Mouse (Mus musculus) mouse embryonic stem cell (cell line): ENCODE results near the gene Krtdap.

ENCODE experiments used
- in situ Hi-C, 2 experiments: fragments of 300-500 bp; cut with MboI; formaldehyde crosslinking; loops; 1 replicate in 1 of 2; 3 replicates in 1 of 2; pipeline ENCODE4 v1.14.3; 2019 to 2020; ENCODE audit warnings: low sequenced_read_pairs in 2 of 2, low pct_unique_long_range_greater_than_20kb in 1 of 2, mixed read lengths in 1 of 2; ENCODE audit not compliant: unreplicated experiment in 1 of 2

The Krtdap gene

DNA sequence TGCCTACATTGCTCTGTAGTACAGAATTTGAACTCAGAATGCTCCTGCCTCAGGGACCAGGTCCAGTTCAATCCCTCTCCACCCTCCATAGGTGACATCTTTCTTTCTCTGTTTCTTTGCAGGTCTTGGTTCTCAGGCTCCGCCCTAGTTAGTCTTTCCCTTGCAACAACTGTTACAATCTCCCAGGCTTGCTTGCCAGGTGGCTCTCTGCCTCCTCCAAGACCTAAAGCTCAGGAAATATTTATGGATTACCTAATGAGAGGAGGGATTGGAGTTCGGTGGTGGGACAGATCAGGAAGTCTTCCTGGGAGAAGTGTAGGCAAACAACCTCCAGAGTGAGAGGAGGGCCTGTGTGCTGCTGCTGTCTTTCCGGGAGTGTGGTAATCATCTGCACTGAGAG is 5.0 kb upstream of the Krtdap start:
- in situ Hi-C loops, result no loop called here

DNA sequence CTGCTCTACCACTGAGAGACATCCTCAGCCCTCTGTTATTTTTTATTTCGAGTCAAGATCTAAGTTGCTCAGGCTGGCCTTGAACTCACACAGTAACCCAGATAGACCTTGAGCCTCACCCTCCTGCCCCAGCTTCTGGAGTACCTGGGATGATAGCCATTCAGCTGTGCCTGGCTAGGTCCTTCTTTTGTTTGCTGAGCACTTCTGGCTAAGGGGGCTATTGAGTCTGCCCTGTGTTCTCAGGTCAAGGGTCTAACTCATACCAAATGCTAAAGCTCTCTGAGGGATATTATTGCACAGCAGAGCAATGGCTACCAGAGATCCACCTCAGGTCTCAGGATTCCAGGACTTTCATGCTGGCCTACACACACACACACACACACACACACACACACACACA is 2.5 kb upstream of the Krtdap start:
- in situ Hi-C loops, result no loop called here

DNA sequence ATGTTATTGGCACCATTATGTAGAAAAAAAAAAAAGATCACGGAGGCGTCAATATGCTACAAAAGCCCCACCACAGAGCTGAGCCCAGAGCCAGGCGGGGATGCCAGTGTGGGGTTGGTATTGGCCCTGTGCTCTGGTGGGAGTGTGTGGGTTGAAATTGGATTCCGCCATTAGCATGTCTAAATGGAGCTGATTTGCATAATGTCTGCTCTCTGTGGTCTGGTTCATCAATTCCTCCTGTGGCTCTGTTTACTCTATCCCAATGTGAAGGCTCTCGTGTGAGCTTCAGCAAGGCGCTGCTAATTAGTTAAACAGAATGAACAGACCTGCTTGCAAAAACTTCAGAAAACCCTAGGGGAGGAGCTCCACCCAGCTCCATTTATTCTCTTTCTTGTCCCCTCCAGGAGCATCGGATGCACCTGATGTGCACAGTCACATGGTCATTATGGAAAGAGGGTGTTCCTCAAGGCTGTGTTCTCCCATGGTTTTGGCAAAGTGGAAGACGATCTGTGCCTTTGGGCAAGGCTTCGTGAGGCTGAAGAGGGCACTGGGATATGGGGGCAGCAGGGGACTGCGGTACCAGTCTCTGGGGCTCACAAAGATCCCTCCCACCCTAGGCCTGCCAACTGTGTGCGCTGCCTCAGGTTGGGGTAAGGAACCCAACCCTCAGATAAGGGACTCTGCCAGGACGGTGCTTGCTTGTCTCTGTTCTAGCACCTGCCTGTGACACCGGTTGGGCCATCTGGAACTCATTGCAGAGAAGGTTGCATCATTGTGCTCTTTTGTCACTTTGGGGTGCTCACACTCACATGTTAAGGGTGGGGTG is 1.8 kb upstream of the Krtdap start:
- in situ Hi-C loops, result no loop called here

DNA sequence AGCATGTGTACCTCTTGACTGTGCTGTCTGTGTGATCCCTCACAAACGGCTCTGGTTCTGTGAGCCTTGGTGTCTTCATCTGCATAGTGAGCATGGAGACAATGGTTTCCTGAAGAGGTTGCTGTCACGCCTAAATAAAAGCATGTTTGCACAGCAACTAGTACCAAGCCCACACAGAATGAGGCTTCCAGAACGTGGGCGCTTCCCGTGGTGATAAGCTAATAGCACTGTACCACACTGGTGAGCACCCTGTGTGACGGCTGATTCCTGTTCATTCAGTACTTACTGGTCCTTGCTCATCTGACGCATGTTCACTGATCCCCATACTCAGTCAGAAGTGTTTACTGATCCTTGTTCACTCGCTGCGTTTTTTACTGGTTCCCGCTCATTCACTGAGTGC is 2.4 kb downstream of the Krtdap start:
- in situ Hi-C loops, result no loop called here

DNA sequence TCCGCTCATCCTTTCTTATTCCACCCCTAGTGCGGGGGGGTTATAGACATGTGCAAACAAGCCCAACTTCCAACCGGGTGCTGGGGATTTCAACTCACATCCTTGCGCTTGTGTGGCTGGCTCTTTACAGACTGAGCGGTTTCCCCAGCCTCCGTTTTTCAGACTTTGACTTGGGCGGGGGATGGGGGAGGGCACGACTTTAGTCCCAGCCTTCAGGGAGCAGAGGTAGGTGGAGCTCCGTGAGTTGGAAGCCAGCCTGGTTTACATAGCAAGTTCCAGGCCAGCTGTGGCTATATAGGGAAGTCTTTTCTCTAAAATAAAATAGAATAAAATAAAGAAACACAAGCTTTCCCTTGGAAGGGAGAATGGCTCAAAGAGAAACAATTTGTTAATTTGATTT is 4.2 kb downstream of the Krtdap start:
- in situ Hi-C loops, result no loop called here

DNA sequence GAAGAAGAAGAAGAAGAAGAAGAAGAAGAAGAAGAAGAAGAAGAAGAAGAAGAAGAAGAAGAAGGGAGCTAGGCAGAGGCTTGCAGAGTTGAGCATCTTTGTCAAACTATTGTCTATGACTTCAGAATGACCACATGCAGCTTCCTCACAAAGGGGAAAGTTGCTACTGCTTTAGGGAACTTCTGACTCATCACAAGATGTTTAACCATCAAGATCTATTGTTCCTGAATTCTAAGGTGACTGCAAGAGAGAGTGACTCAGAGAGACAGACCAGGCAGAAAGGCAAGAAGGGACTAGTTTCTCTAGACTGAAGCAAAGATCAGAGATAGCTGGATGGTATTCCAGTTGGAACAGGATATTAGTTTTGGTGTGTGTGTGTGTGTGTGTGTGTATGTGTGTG is 7.2 kb downstream of the Krtdap start:
- in situ Hi-C loops, result no loop called here

DNA sequence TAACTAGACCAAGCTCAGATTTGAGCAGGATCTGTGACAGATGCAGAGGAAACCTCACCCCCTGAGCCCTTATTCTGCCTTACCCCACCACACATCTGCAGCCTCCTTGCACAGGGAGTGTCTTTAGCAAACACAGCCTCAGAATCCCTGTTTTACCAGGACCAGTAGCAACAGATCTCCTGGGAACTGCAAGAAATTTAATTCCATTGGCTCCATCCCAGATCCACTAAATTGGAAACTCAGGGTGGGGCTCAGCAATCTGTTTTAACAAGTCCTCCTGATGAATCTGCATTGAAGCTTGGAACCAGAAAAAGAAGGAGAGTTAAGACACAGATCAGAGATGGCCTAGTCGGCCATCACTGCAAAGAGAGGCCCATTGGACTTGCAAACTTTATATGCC is 9.1 kb downstream of the Krtdap start:
- in situ Hi-C loops, result no loop called here

DNA sequence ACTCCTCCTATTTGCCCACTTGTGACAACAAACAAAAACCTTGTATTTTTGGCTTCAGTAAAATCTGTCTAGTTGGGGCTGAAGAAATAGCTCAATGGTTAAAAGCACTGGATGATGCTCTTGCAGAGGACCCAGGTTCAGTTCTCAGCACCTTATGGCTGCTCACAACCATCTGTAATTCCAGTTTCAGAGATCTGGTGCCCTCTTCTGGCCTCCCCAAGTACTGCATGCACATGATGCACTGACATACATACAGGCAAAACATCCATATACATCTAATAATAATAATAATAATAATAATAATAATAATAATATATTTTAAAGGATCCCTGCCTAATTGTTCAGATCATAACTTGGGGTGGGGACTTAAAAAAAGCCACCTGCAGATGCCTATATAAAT is 13.0 kb downstream of the Krtdap start:
- in situ Hi-C loops, result no loop called here

DNA sequence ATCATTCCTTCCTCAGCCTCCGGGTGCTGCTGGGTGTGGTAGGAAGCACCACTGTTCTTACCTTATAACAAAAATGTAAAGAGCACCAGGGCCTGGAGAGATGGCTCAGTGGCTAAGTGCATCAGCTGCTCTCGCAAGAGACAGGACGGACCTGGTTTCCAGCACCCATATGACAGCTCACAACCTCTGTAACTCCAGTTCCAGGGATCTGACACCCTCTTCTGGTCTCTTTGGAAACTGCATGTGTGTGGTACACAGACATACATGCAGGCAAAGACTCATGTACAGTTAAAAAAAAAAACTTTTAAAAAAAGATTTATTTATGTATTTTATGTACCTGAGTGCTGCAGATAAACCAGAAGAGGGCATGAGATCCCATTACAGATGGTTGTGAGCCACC is 15.6 kb downstream of the Krtdap start:
- in situ Hi-C loops, result no loop called here

DNA sequence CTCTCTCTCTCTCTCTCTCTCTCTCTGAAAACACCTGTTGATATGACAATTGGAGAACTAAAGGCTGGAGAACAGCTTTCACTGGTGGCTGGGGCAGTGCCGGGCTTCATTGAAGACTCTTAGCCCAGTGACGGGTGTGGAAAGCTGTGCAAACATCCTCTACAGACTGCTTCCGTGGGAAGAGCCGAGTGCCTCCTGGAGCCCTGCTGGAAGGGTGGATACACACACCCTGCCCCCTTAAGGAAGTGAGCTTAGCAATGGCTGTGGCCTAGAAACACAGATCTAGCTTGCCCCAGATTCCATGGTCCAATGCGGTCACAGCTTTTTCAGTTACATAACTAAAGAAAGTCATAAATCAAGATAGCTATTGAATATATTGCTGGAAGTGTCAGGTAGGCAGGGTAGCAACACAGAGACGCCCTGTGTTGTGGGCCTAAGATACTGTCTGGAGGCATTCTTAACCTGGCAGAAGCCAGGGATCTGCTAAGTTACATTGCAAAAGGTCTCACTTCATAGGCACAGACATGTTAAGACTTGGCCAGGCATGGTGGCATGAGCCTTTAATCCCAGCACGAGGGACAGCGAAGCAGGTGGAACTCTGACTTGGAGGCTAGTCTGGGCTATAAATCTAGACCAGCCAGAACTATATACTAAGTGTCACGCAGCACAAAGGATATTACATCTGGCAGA is 16.5 kb downstream of the Krtdap start:
- in situ Hi-C loops, result no loop called here

DNA sequence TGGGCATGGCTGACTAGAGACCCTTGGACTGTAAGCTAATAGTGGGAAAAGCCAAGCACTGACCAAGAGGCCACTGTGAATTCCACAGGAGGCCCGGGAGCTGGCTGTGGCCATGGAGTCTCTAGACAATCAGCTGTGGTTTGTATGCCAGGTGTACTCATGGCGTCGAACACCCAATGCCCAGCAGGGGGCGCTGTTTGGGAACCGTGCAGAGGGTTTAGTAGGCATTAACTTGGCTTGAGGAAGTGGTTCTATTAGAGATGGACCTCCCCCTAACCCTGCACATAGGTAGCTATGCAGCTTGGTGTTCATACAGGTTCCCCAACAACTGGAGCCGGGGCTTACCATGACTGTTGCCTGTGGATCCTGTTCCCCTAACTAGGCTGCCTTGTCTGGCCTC is 18.2 kb downstream of the Krtdap start:
- in situ Hi-C loops, result no loop called here

DNA sequence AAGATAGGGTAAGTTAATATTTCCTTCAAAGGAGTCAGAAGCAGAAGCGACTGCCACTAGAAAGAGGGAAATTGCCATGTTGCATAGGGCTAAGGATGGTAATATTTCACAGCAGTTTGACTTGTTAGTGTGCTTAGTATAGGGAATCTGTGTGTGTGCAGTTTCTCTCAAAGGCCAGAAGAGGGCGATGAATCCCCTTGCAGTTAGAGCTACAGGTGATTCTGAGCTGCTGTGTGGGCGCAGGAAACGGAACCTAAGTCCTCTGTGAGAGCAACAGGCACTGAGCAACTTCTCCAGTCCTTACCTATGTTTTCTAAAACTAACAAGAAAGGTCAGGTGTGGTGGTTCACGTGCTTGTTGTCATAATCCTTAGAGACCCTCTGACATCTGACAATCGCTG is 22.6 kb downstream of the Krtdap start:
- in situ Hi-C loops, result loop anchor here in 1 of 2 experiments (10.0 kb wide), 1 partner anchor 164 kb away; the partner anchor contains the start of genes Fam187b and Lsr

DNA sequence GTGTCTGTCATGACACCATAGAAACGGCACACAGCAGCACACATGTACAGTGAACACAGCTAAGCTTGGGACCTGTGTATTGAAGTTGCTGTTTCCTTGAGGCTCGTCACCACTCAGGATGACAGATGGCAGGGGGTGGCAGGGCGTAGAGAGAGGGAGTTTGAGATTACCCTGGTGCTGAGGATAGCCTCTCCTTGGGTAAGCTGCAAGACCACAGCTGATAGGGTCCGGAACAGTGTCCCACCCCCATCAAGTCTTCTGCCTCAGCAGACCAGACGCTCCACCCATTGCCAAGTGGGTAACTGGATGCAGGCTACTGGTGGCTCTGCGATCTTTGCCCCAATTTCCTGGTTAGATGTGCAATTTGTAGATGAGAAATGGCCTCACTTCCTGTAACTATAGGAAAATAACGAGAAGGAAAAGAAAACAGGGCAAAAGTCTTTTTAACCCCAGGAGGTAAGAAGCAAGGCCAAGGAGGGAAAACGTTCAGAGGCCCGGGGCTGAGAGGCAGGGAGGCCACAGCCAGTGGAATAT is 24.1 kb downstream of the Krtdap start:
- in situ Hi-C loops, result loop anchor here in 1 of 2 experiments (10.0 kb wide), 1 partner anchor 163 kb away; the partner anchor contains the start of genes Fam187b and Lsr

DNA sequence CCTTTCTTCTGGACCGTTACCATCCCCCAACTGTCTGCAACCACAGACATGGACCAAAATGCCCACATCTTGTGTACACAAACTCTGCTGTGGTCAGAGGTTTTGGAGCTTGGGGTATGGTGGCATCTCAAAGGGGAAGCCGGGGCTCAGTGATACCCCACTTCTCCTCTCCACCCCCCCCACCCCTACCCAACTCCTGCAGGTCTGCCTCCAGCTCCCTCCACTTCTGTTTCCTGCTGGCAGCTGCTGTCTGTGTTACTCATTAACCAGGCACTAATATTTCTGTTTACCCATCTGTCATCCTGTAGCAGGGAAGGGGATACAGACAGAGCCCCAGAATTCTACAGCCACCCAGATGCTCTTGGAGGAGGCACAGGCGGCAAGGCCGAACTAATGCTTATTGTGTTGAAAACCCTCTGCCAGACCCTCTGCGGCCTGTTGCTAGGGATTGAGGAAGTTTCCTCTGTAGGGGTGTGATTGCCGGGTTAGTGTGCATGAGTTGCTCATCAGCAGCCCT is 24.7 kb downstream of the Krtdap start:
- in situ Hi-C loops, result loop anchor here in 1 of 2 experiments (10.0 kb wide), 1 partner anchor 162 kb away; the partner anchor contains the start of genes Fam187b and Lsr

DNA sequence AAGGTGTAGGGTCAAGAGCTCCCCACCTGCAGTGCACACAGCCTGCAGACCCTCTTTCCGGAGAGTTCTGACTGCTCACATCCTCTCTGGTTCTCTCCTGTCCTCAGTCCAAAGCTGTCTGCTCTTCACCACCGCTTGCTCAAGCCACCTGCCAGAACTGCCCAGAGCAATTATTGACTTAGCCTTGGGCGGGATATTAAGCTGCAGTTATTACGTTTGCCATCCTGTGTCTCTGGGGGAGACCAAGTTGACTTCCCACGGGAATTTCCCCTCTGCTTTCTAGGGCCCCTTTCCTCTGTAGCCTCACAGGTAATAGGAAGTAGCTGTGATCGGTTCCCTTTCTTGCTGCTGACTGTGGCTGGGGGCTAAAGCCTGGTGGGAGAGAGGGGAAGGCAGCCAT is 32.4 kb downstream of the Krtdap start:
- in situ Hi-C loops, result no loop called here

DNA sequence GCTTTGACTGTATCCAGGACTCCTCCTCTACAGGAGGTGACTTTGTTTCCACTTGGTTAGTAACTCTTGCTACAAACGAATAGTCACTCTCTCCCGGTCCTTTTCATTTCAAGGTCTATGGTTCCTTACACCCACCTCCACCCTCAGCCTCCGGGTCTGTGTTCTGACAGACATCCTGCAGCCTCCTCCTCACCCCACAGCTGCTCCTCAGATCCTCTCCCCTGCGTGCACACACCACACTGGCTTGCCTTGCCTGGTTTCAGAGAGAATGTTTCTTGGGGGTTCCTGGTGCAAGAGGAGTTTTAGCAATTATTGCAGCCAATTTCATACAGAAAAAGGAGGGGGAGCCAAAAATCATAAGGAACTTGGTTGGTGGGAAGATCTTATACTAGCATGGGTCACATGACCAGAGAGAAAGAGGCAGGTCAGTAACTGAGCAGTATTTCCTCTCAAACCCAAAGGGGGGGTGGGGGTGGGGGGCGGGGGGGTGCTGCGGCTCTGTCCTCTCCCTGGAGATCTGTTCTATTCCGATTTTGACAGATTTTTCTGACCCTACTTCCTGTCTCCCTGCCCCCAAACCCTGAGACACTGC is 33.3 kb downstream of the Krtdap start:
- in situ Hi-C loops, result no loop called here

DNA sequence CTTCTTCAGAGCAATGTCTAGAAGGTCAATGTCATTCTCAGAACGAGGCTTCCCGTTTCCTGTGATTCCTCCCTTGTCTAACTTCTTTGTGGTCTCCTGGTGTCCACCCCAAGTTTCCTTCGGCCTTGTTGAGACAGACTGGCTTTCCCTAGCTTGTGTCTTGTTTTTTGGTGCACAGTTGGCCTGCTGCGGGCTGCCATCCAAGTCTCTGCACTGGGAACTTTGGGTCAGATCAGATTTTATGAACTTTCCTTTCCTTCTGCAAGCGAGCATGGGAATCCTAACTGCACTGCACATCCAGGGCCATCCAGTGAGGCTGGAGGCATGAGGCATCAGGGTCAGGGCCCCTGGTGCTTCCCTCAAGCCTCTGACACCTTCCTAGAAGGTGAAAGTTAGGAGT is 33.8 kb downstream of the Krtdap start:
- in situ Hi-C loops, result no loop called here

DNA sequence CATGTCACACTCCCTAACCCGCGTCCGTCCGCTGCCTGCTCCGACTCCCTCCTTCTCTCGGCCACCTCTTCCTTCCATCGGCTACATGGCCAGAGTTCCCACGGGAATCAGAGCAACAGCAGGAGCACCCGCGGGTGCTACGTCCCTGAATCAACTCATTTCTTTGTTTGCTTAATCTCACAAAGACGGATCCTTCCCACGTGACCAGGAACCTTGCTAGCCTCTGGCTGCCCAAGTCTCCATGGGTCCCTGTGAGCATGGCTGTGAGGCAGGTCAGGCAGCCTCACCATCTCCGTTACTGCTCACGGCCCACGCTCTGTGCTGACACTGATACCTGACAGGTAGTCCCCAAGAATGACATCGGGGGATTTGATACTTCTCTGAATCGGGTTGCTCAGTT is 36.0 kb downstream of the Krtdap start, which contains the start of gene Ffar2:
Gene Ffar2, minus strand, starts transcription at position 101 of the 400 bp plus-strand sequence.
- in situ Hi-C loops, result no loop called here

DNA sequence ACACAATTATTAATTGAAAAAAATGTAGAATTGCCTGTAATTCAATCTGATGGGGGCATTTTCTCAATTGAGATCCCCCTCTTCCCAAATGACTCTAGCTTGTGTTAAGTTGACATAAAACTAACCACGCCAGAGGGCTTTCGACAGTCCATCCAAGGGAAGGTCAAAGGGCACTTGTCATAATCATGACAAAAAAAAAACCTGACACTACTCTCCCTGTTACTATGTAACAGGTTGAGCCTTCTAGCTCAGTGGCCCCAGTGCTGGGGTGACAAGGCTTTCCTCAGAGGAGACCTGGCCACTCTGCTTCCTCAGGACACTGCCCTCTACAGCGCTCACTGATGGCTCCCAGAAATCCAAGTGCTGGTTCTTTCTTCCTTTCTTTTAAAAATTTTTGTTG is 36.6 kb downstream of the Krtdap start:
- in situ Hi-C loops, result no loop called here
